Comparison of ENCODE assay signal across 10 mouse cellular contexts in the genomic region with DNA sequence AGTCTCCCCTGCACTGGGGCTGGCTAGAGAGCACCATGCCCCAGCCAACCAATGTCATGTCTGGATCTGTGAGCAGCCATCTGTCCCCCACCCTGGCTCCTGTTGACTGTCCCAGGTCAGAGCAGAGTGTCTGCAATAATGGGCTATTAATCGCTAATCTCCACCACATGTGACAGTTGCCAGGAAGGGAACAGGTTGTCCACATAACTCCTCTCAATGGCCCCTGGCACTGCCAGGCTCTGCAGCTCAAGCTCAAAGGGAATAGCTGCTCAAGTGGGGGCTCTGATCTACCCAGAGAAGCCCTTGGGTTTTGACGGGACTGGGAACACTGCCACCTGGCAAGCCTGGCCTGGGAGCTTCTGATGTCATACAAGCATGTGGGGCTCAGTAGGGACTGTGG.
DNase-seq lines count a peak whose midpoint lies in the region; ATAC-seq lines count a peak whose summit lies in the region.
"Had no signal": no experiment of that assay in that cellular context is flagged by ENCODE, and none has a peak within 500 bp of the region (broad histone marks: within the 10 kb centered on the region; RNA-seq: fewer than 3 reads in every experiment).

No protein-coding gene starts in this region.

- no peaks in the 10 kb centered on the region for H3K4me1 ChIP-seq in neural tube, embryonic 14.5 days (ENCODE audit: control insufficient read depth, insufficient read depth, low read length)

- no peak overlapping the region for H3K27ac ChIP-seq in neural tube, embryonic 14.5 days (ENCODE audit: low read depth, low read length)

- H3K27me3 ChIP-seq in neural tube, embryonic 14.5 days (ENCODE audit: control insufficient read depth, insufficient read depth, low read length), result no peaks in the 10 kb centered on the region

- 68% methylated on average over 2 of the region's 2 CpGs for WGBS in neural tube, embryonic 14.5 days

- H3K9ac ChIP-seq in neural tube, embryonic 14.5 days (replicated peaks; ENCODE audit: low read depth, low read length), result no peak overlapping the region
- H3K9ac ChIP-seq: liver, postnatal 0 days had no signal

- H3K4me2 ChIP-seq in neural tube, embryonic 14.5 days (ENCODE audit: low read depth, low read length), result no peak overlapping the region

- DNase-seq in gastrocnemius, postnatal 14 days, result peak; percentile 39
- no peak for DNase-seq in gastrocnemius, postnatal 36 days
- peak; percentile 89 for DNase-seq in retina, postnatal 1 day
- DNase-seq in retina, embryonic 14.5 days (ENCODE audit: low spot score), result no peak
- DNase-seq in cerebellum, postnatal 36 days, result peak; percentile 21 to 37
- no peak for DNase-seq in urinary bladder, postnatal 36 days (ENCODE audit: low spot score in 2 of 2)
- DNase-seq in ovary, adult 18-20 months (ENCODE audit: low spot score), result no peak
- DNase-seq: liver, postnatal 0 days had no signal

- H3K36me3 ChIP-seq in neural tube, embryonic 14.5 days (ENCODE audit: control insufficient read depth, insufficient read depth, low read length), result no peaks in the 10 kb centered on the region

- intact Hi-C loops in gastrocnemius, postnatal 14 days (cut with DNase I; ENCODE audit: low total_unique reads), result no loop called here
- intact Hi-C loops in gastrocnemius, postnatal 36 days (cut with DNase I), result no loop called here

- H3K9me3 ChIP-seq in neural tube, embryonic 14.5 days (ENCODE audit: control insufficient read depth, low read length), result no peaks in the 10 kb centered on the region

- H3K4me3 ChIP-seq in neural tube, embryonic 14.5 days (ENCODE audit: low read depth, low read length), result no peak overlapping the region

- ATAC-seq in neural tube, embryonic 14.5 days (ENCODE audit: low read depth), result peak; percentile 28; the same call in 1 of the 2 replicates
- ATAC-seq: intestine, postnatal 0 days; liver, postnatal 0 days had no signal

Comparison
In these comparisons a context has a peak if more than half of its experiments do, and no peak if none do; other contexts are left out.
1. DNase-seq: peak in gastrocnemius, postnatal 14 days (single experiment), retina, postnatal 1 day (single experiment) and cerebellum, postnatal 36 days (2 of 2); none in gastrocnemius, postnatal 36 days (0 of 2), retina, embryonic 14.5 days (single experiment), urinary bladder, postnatal 36 days (0 of 2) and ovary, adult 18-20 months (single experiment).